Mouse (Mus musculus) embryo, embryonic 9.5 days (tissue): ENCODE data around the gene Mettl23.
"Not testable (repeated sequence)": the region's sequence is repeated elsewhere in the genome, so short reads cannot be mapped to it uniquely, and the experiment has no call there.

Experiments
- DNase-seq: peaks from one replicate; pipeline ENCODE4 v3.0.0-alpha.2; 2017; ENCODE audit errors: extremely low spot score

Mettl23 gene

DNA sequence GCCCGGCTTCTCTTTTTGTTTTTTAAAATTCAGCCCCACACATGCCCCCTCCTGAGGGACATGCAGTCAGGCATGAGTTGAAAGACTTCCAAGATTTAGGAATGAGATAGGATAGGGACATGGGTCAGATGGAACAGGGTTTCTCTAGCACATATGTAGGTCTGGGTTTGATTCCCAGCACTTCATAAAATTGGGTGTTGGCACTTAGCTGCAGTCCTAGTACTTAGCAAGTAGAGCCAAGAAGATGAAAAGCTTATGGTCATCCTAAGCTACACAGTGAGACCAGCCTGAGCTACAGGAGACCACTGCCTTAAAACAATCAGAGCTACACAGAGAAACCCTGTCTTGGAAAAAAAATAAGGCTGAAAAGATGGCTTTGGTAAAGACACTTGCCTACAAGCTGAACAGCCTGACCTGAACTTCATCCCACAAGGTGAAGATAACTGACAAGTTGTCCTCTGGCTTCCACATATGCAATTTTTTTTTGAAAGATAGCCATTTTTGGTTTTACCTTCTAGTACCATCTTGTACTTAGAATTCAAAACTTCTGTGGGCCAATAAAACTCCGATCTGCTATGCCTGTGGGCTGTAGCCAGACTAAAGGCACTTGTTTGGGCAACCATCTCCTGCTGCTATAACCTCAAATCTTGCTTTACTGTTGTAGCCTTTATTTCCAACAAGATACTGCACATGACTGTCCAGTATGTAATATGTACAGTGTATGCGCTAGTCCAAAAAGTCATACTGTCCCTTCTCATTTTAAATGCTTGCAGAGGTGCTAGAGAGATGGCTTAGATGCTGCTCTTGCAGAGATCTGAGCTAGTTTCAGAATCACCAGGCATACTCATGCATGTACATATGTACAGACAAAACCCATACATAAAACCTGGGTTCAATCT lies 4.4 kb downstream of the Mettl23 start:
- DNase-seq = no peak

DNA sequence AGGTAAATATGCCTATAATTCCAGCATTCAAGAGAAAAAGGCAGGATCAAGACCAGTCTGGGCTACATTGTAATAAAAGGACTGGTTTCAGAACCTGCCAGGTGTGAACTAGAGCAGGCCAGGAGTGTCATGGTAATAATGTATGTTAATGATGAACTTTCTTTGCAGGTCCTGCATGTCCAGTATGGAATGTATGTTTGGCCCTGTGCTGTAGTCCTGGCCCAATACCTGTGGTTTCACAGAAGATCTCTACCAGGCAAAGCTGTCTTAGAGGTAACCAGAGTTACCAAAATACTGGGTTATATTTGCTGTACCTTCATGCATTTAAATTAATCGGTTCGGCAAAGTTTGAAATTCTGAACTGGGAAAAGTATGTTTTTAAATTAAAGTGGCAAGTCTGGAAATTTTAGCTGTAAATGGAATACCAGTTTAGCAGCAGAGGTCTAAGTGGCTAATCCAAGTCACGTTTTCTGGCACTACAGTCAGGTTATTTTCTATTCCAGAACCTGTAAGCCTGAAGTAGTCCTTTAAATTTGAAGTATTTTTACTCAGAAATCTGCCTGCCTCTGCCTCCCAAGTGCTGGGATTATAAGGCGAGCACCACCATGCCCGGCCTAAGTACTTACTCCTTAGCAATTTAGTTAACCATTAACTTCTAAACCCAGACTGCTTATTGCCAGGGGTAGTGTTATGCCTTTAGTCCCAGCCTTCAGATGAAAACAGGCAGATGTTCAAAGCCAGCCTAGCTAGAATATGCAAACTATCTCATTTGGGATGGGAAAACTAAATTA lies 5.2 kb downstream of the Mettl23 start:
- no peak for DNase-seq

- DNase-seq = not testable (repeated sequence)
Measured at GRCm38 (mm10) chr11:116848877-116849178, 5.8 kb downstream of the Mettl23 start.

DNA sequence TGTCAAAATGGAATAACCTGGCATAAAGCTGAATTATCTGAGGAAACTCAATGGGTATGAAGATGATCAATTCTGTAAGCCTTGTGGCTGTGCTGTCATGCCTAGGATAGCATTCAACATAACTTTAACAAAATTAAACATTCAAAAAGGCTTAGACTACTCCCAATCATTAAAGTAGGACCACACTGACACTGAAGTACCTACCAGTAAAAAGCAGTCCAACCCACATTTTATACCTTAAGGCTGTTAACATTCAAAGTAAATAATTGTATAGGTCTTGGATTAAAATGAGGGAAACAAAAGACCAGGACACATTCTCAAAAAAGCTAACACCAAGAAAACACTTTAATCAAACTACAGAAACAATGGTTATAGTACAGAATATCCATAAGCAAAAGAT lies 6.5 kb downstream of the Mettl23 start:
- no peak for DNase-seq

GRCm38 (mm10) chr11:116850085-116850484 lies 7.0 kb downstream of the Mettl23 start:
- no peak for DNase-seq

GRCm38 (mm10) chr11:116850833-116851477 lies 7.9 kb downstream of the Mettl23 start:
- DNase-seq = no peak

DNA sequence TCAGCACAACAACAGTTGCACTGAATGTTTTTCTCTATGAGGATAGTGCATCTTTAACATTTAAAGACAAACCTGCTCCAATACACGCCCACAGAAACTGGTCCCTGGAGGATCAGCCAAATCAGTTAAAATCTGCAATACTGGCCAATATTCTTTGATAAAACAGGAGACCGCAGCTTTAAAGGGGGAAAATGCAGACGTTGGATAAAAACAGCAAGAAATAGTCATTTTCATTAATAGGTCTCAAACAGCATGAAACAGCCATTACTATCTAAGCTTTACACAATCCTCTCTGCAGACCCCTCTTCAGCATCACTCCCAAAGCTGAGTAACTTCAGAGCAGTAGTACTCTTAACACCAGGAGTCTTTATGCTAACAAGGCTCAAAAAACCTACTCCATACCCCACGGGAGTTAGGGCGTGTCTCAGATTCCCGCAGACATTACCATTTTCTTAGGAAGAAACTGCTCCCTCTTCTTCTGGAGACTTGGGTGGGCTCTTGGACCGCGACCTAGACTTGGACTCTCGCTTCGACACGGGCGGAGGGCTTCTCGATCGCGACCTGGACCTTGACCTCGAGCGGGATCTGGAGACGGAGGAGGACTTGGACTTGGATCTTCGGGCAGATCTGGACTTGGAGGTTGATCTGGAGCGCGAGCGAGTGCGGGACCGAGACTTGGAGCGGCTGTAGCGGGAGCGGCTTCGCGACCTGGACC lies 8.7 kb downstream of the Mettl23 start:
- DNase-seq = peak; percentile 43

- DNase-seq = peak; percentile 69
Measured at GRCm38 (mm10) chr11:116852291-116852890, 9.3 kb downstream of the Mettl23 start, which contains the start of gene Mfsd11. Gene Mfsd11, plus strand, starts transcription at chr11:116852440.

DNA sequence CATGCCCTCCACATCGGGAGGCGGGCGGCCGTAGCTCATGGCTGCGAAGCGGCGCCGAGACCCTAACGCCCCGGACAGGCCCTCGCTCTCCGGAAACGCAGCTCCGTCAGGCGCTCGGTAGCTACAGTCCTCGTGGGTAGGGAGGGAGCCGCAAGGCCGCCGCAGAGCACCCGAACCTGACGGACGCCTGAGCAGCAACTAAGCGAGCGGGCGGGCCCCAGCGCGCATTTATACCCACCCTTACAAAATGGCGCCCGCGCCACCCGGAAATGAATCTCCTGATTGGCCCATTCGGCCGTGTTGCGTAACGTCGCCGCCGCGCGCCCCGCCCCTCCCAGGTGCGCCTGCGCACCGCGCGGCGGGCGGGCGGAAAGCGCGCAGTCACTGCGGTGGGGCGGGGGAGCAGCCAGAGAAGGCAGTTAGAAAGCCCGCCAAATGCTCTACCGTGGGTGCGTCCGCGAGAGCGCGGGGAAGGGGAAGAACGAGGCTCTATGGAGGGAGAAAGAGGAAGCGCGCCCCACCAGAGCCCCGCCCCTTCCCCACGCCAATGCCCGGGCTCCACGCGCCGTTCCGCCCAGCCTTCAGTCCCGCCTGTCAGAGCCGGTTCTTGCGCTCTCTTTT lies 9.9 kb downstream of the Mettl23 start, which contains the start of gene Srsf2:
TSS of gene Srsf2 (minus strand) at position 204 of the 621 bp plus-strand sequence.
- peak; percentile 97 for DNase-seq

DNA sequence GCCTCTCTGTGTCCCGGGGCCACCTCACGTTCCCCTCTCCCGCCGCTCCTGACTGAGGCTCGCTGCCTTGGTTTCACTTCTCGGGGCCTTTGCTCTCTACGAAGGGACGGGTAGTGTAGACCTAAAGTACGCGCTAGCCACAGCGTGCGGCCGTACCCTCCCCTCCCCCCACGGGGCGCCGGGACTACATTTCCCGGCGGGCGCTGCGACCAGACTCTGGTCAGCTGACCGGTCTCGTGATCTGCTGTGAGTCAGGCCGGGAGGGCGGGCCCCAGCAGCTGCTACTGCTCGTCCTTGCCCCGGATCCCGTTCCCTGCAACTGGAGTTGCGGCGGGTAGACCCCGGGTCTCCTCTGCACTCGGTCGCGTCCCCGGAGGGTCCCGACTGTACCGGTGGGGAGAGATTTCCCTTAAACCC lies 10.4 kb downstream of the Mettl23 start:
- peak; percentile 96 for DNase-seq

- DNase-seq = no peak
Measured at GRCm38 (mm10) chr11:116854279-116854678, 11.2 kb downstream of the Mettl23 start.

DNA sequence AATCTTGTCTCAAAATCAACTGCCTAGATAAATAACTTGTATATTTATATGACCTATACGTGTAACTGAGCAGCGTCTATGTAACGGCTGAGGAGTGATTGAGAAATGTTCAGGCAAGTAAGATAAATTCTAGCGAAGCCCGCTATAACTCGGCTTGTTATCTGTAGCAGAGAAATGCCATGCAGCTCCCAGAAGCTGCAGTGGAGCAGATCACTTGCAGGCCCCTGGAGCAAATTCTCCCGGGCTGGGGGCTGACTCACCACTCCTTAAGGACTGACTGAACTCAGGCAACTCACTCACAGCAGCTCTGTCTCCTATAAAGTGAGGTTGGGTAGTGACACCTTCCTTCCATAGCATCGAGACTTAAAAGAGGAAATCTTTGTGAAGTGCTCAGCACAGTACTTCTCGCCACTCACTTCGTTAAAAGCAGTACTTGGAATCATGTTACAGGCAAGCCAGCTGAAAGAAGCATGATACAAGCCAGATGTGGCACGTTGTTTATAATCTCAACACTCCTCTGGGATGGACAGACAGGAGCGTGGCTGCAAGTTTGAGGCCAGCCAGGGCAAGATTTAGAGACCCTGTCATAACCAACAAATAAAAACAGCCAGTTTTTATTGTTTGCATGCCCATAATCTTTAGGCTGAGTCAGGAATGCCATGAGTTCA lies 14.2 kb downstream of the Mettl23 start:
- no peak for DNase-seq

DNA sequence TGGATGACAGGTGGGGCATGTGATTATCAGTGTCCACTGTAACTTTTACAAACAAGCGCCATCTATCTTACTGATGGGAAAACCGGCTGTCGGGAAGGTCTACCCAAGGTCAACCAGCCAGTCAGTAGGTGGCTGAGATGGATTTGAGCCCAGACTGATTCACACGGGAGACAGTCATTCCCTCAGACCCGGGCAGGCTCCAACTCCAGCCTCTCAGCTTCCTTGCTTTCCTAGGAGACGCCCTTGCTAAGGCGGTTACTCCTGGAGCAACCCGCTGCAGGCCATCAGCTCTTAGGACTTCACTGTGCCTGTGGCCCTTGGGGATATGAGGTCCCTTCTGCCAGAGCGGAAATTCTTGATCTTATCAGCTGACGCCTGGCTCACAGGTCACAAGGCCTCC lies 21.4 kb downstream of the Mettl23 start:
- DNase-seq = no peak

- DNase-seq = no peak
Measured at GRCm38 (mm10) chr11:116865945-116866585, 23.0 kb downstream of the Mettl23 start.

DNA sequence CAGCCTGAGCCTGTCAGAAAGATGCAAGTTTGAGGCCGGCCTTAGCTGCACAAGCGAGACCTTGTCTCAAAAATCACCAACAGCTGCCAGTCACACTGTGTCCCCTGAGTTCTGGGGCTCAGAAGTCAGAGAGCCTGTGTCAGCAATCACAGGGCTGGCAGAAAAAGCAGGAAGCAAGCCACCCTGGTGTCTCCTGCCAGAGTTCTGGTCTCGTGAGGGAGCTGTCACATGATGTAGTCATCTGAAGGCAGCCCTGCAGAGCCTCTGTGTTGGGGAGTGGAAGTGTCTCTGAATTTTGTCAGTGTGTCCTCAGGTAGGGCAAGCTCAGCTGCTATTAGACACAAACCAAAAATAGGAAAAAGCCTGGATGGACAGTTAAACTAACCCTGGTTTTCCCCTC lies 25.1 kb downstream of the Mettl23 start:
- DNase-seq = no peak

DNA sequence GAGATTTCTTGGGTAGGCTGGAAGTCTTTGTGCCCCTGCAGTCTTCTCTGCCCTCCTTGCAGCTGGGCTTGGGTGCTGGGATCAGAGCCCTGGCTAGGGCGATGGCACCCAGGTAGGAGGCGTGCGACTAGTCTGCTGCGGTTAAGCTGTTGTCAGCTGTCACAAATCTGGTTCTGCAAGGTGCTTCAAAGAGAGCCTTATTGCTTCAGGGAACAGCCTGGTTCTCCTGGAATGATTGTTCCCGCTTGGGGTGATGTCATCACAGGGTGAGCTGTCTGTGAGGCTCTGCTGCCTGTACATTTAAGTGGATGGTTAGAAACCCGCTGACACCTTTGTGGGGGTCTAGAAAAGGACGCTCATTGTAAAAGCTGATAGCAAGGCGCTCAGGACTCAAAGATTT lies 26.1 kb downstream of the Mettl23 start:
- no peak for DNase-seq

- DNase-seq = no peak
Measured at GRCm38 (mm10) chr11:116869641-116870040, 26.6 kb downstream of the Mettl23 start.

GRCm38 (mm10) chr11:116871538-116871937 lies 28.5 kb downstream of the Mettl23 start:
- DNase-seq = no peak

DNA sequence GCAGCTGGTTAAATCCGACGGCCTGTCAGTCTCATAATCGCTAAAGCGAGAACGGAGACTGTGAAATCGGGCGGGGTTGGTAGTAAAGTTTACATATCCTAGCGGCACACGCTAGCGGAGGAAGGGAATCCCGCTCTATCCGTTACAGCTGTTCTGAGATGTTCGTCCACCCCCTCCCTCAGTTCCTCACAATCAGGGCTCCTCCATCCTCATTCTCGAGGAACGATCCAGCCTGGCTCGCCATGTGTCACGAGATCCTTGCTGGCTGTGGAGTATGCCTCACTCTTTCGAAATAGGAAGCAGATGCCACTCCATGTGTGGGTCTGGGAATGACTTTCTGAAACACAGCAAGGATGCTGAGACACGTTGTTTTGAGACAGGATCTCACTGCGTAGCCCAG lies 30.9 kb downstream of the Mettl23 start:
- no peak for DNase-seq

DNA sequence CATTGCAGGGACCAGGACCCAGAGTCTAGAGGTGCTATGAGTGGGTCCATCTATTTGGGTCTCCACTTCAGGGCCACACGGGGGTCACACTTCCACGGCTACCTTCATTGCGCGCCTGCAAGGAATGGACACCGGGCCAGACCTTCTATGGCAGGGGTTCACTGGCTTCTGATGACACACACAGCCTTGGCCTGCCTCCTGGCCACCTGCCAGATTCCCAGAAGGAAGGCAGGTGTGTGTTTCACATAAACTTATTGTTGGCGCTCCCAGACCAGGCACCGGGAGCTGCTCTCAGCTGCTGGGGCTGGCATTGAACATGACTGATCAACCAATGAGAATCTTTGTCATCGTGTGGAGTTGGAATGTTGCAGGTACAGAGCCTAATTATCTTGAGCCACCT lies 35.4 kb downstream of the Mettl23 start:
- no peak for DNase-seq
